Mouse (Mus musculus) cortical plate, adult 2 months (tissue): ENCODE results near the gene Epha6.

Source experiments
- CTCF ChIP-seq: fragments of 200-500 bp; IDR thresholded peaks from 2 replicates; pipeline ENCODE4 v1.5.1; 2011; ENCODE audit warnings: mild to moderate bottlenecking, control low read depth, low read length; ENCODE audit not compliant: insufficient read depth; ENCODE audit errors: extremely low read depth
- POLR2A ChIP-seq: fragments of 200-500 bp; IDR thresholded peaks from 2 replicates; pipeline ENCODE4 v1.6.1; 2011; ENCODE audit warnings: mild to moderate bottlenecking, low read length, control low read depth; ENCODE audit not compliant: insufficient read depth; ENCODE audit errors: extremely low read depth

GRCm38 (mm10) chr16:60102210-60102609, 503.1 kb downstream of the Epha6 start:
- no peak for TF ChIP-seq CTCF
- no peak for TF ChIP-seq POLR2A
